Mouse (Mus musculus) kidney, postnatal 0 days (tissue): ENCODE results near the gene Slc29a3. TPM values are rescaled to one million over a fixed set of nuclear protein-coding genes. Genes with fewer than 3 reads are reported as not detected.

Experiments
- ATAC-seq: fragments of 200-750 bp; cut with Nextera tagmentation; replicated peaks from 2 replicates; pipeline ENCODE4 v1.8.0; 2017; ENCODE audit warnings: low read depth, moderate number of reproducible peaks, moderate TSS enrichment, moderate library complexity; ENCODE audit not compliant: low FRiP score
- DNase-seq: peaks from one replicate; pipeline ENCODE4 v3.0.0-alpha.2; 2016; ENCODE audit warnings: low spot score
- H3K27ac ChIP-seq: fragments of 300-500 bp; sonication (generic); 2 replicates; pipeline ENCODE4 v1.5.1; 2014; ENCODE audit warnings: mild to moderate bottlenecking
- H3K27me3 ChIP-seq: fragments of 300-500 bp; sonication (generic); 2 replicates; pipeline ENCODE4 v1.6.1; 2014; ENCODE audit warnings: low read length, mixed read lengths; ENCODE audit not compliant: insufficient read depth
- H3K36me3 ChIP-seq: fragments of 300-500 bp; sonication (generic); 2 replicates; pipeline ENCODE4 v1.6.1; 2014; ENCODE audit warnings: low read length, mixed read lengths; ENCODE audit not compliant: insufficient read depth
- H3K4me1 ChIP-seq: fragments of 300-500 bp; sonication (generic); replicated peaks from 2 replicates; pipeline ENCODE4 v1.6.1; 2014; ENCODE audit warnings: antibody characterized with exemption, low read length, mixed read lengths; ENCODE audit not compliant: insufficient read depth
- H3K4me2 ChIP-seq: fragments of 300-500 bp; sonication (generic); 2 replicates; pipeline ENCODE4 v1.6.1; 2014; ENCODE audit warnings: mild to moderate bottlenecking, low read length, moderate library complexity, mixed read lengths
- H3K4me3 ChIP-seq: fragments of 300-500 bp; sonication (generic); replicated peaks from 2 replicates; pipeline ENCODE4 v1.5.1; 2014; ENCODE audit warnings: low read depth, low read length
- H3K9ac ChIP-seq: fragments of 300-500 bp; sonication (generic); 2 replicates; pipeline ENCODE4 v1.6.1; 2014; ENCODE audit warnings: low read depth, low read length
- H3K9me3 ChIP-seq: fragments of 300-500 bp; sonication (generic); replicated peaks from 2 replicates; pipeline ENCODE4 v1.6.1; 2016; ENCODE audit warnings: low read length, inconsistent platforms, mixed read lengths
- CTCF ChIP-seq: IDR thresholded peaks from 2 replicates; pipeline ENCODE4 v1.5.1; 2016; ENCODE audit warnings: antibody characterized with exemption, low read depth, mild to moderate bottlenecking, moderate library complexity
- WGBS: fragments of 180-500 bp; shearing (Covaris S2); extraction: QIAGEN DNeasy Blood & Tissue Kit; methylation state at CpG from one replicate; pipeline ENCODE4 v1.1.7; 2014; 5-methylcytosine and 5-hydroxymethylcytosine counted together
- polyA plus RNA-seq: library from polyadenylated mRNA; unstranded; fragments of >200 nt; fragmentation: Nextera tagmentation; extraction: Ambion mirVana; gene quantifications from 2 replicates; pipeline ENCODE4 v1.2.1, GENCODE M21; 2015

Gene Slc29a3
- polyA plus RNA-seq, 1 experiment from 2014 or later, result 17.8 TPM

GRCm38 (mm10) chr10:60677319-60677718, 75.3 kb downstream of the Slc29a3 start:
- Histone ChIP-seq H3K4me2 (no peak overlapping the region), H3K9me3 (no peaks in the 10 kb centered on the region), H3K36me3 (no peaks in the 10 kb centered on the region), H3K27ac (no peak overlapping the region), H3K4me3 (no peak overlapping the region), H3K4me1 (no peaks in the 10 kb centered on the region), H3K27me3 (no peaks in the 10 kb centered on the region), H3K9ac (no peak overlapping the region)
- ATAC-seq (no peak), DNase-seq (no peak)
- WGBS, result 66% methylated on average over 4 of the region's 4 CpGs
- no peak for TF ChIP-seq CTCF

GRCm38 (mm10) chr10:60670166-60670565, 82.4 kb downstream of the Slc29a3 start:
- H3K27ac ChIP-seq, result no peak overlapping the region
- H3K4me2 ChIP-seq, result no peak overlapping the region
- no peaks in the 10 kb centered on the region for H3K9me3 ChIP-seq
- H3K9ac ChIP-seq, result no peak overlapping the region
- no peaks in the 10 kb centered on the region for H3K4me1 ChIP-seq
- no peak for DNase-seq
- no peak for ATAC-seq
- H3K36me3 ChIP-seq, result no peaks in the 10 kb centered on the region
- 32% methylated on average over 8 of the region's 8 CpGs for WGBS
- H3K4me3 ChIP-seq, result no peak overlapping the region
- TF ChIP-seq CTCF, result no peak
- no peaks in the 10 kb centered on the region for H3K27me3 ChIP-seq

GRCm38 (mm10) chr10:60668591-60668990, 84.0 kb downstream of the Slc29a3 start:
- Histone ChIP-seq H3K4me3 (no peak overlapping the region), H3K9ac (no peak overlapping the region), H3K36me3 (no peaks in the 10 kb centered on the region), H3K27ac (no peak overlapping the region), H3K9me3 (no peaks in the 10 kb centered on the region), H3K4me2 (no peak overlapping the region), H3K27me3 (no peaks in the 10 kb centered on the region), H3K4me1 (no peaks in the 10 kb centered on the region)
- 91% methylated on average over 3 of the region's 3 CpGs for WGBS
- no peak for ATAC-seq
- DNase-seq, result no peak
- TF ChIP-seq CTCF, result no peak

Other genes starting within 250 kb of the Slc29a3 start
- gene Cdh23, start 56.3 kb downstream of the Slc29a3 start, polyA plus RNA-seq, result 0.25 and 0.28 TPM in 2 replicates
- 7.8 TPM in 2 replicates for gene Unc5b, start 78.8 kb upstream of the Slc29a3 start, polyA plus RNA-seq